Mouse (Mus musculus): ENCODE measurements at regions not wholly inside any gene's neighbourhood (a gene's known extent, or its start where the extent isn't known, plus 50 kb on each side); places are given as distances from the start of the nearest gene placed in this dataset.
"Not testable (repeated sequence)": the region's sequence is repeated elsewhere in the genome, so short reads cannot be mapped to it uniquely, and the experiment has no call there.

GRCm38 (mm10) chr12:29046009-29046408, 294.4 kb downstream of the Eipr1 start:
- Histone ChIP-seq H3K4me3 (ENCODE audit: insufficient read depth, low read length) (no peak overlapping the region), H3K4me1 (ENCODE audit: control insufficient read depth, insufficient read depth, low read length) (peaks cover 3% of the 10 kb centered on the region; the same call in 1 of the 2 replicates), H3K27ac (ENCODE audit: insufficient read depth, low read length) (no peak overlapping the region)
- TF ChIP-seq CTCF (IDR thresholded peaks at IDR 0.05; ENCODE audit: borderline replicate concordance, insufficient read depth, low read length): no peak
- TF ChIP-seq POLR2A (IDR thresholded peaks at IDR 0.05; ENCODE audit: low read depth, low read length): no peak

- not testable (repeated sequence) for H3K4me1 ChIP-seq (ENCODE audit: control insufficient read depth, insufficient read depth, low read length); H3K4me3 ChIP-seq (ENCODE audit: insufficient read depth, low read length)
- 0 out of 2 replicates have a peak overlapping the region, but pooled peaks have one; percentile 29 for H3K27ac ChIP-seq (ENCODE audit: insufficient read depth, low read length)
Measured at GRCm38 (mm10) chr12:29048596-29048995, 297.0 kb downstream of the Eipr1 start.

GRCm38 (mm10) chr12:29049105-29049511, 297.5 kb downstream of the Eipr1 start:
- Histone ChIP-seq H3K4me3 (ENCODE audit: insufficient read depth, low read length) (no peak overlapping the region), H3K27ac (ENCODE audit: insufficient read depth, low read length) (0 out of 2 replicates have a peak overlapping the region, but pooled peaks have one; percentile 29)
- no peak for TF ChIP-seq POLR2A (IDR thresholded peaks at IDR 0.05; ENCODE audit: low read depth, low read length)
- no peak for TF ChIP-seq CTCF (IDR thresholded peaks at IDR 0.05; ENCODE audit: borderline replicate concordance, insufficient read depth, low read length)

GRCm38 (mm10) chr12:29049801-29050200, 298.2 kb downstream of the Eipr1 start:
- Histone ChIP-seq H3K4me1 (ENCODE audit: control insufficient read depth, insufficient read depth, low read length) (peaks cover 3% of the 10 kb centered on the region; the same call in 1 of the 2 replicates), H3K27ac (ENCODE audit: insufficient read depth, low read length) (no peak overlapping the region), H3K4me3 (ENCODE audit: insufficient read depth, low read length) (no peak overlapping the region)
- TF ChIP-seq CTCF (IDR thresholded peaks at IDR 0.05; ENCODE audit: borderline replicate concordance, insufficient read depth, low read length): no peak
- no peak for TF ChIP-seq POLR2A (IDR thresholded peaks at IDR 0.05; ENCODE audit: low read depth, low read length)

More at GRCm38 (mm10) chr12:29049105-29049511, 297.5 kb downstream of the Eipr1 start:
- peaks cover 3% of the 10 kb centered on the region; the same call in 1 of the 2 replicates for H3K4me1 ChIP-seq (ENCODE audit: control insufficient read depth, insufficient read depth, low read length)

- TF ChIP-seq POLR2A (IDR thresholded peaks at IDR 0.05; ENCODE audit: low read depth, low read length) (no peak), CTCF (IDR thresholded peaks at IDR 0.05; ENCODE audit: borderline replicate concordance, insufficient read depth, low read length) (no peak)
- no peak overlapping the region for H3K4me3 ChIP-seq (ENCODE audit: insufficient read depth, low read length)
- H3K4me1 ChIP-seq (ENCODE audit: control insufficient read depth, insufficient read depth, low read length): peaks cover 3% of the 10 kb centered on the region; the same call in 1 of the 2 replicates
- no peak overlapping the region for H3K27ac ChIP-seq (ENCODE audit: insufficient read depth, low read length)
Measured at GRCm38 (mm10) chr12:29050516-29051251, 299.1 kb downstream of the Eipr1 start.

GRCm38 (mm10) chr12:29054367-29054766, 302.8 kb downstream of the Eipr1 start:
- no peak for TF ChIP-seq CTCF (IDR thresholded peaks at IDR 0.05; ENCODE audit: borderline replicate concordance, insufficient read depth, low read length)
- H3K4me3 ChIP-seq (ENCODE audit: insufficient read depth, low read length): no peak overlapping the region
- H3K4me1 ChIP-seq (ENCODE audit: control insufficient read depth, insufficient read depth, low read length): no peaks in the 10 kb centered on the region; the same call in none of the 2 replicates
- H3K27ac ChIP-seq (ENCODE audit: insufficient read depth, low read length): no peak overlapping the region

GRCm38 (mm10) chr12:29062025-29062637, 310.5 kb downstream of the Eipr1 start:
- TF ChIP-seq POLR2A (IDR thresholded peaks at IDR 0.05; ENCODE audit: low read depth, low read length) (no peak), CTCF (IDR thresholded peaks at IDR 0.05; ENCODE audit: borderline replicate concordance, insufficient read depth, low read length) (no peak)

GRCm38 (mm10) chr12:29062801-29063200, 311.2 kb downstream of the Eipr1 start:
- TF ChIP-seq CTCF (IDR thresholded peaks at IDR 0.05; ENCODE audit: borderline replicate concordance, insufficient read depth, low read length) (no peak), POLR2A (IDR thresholded peaks at IDR 0.05; ENCODE audit: low read depth, low read length) (no peak)
- H3K27ac ChIP-seq (ENCODE audit: insufficient read depth, low read length): no peak overlapping the region
- no peak overlapping the region for H3K4me3 ChIP-seq (ENCODE audit: insufficient read depth, low read length)
- no peaks in the 10 kb centered on the region; the same call in 1 of the 2 replicates for H3K4me1 ChIP-seq (ENCODE audit: control insufficient read depth, insufficient read depth, low read length)

More at GRCm38 (mm10) chr12:29062025-29062637, 310.5 kb downstream of the Eipr1 start:
- no peak overlapping the region for H3K4me3 ChIP-seq (ENCODE audit: insufficient read depth, low read length)
- H3K4me1 ChIP-seq (ENCODE audit: control insufficient read depth, insufficient read depth, low read length): no peaks in the 10 kb centered on the region; the same call in 1 of the 2 replicates
- no peak overlapping the region for H3K27ac ChIP-seq (ENCODE audit: insufficient read depth, low read length)

GRCm38 (mm10) chr12:29068180-29068579, 316.6 kb downstream of the Eipr1 start:
- no peak overlapping the region for H3K27ac ChIP-seq (ENCODE audit: insufficient read depth, low read length)
- TF ChIP-seq CTCF (IDR thresholded peaks at IDR 0.05; ENCODE audit: borderline replicate concordance, insufficient read depth, low read length): no peak
- TF ChIP-seq POLR2A (IDR thresholded peaks at IDR 0.05; ENCODE audit: low read depth, low read length): no peak

More at GRCm38 (mm10) chr12:29068180-29068579, 316.6 kb downstream of the Eipr1 start:
- H3K4me3 ChIP-seq (ENCODE audit: insufficient read depth, low read length): no peak overlapping the region
- no peaks in the 10 kb centered on the region for H3K4me1 ChIP-seq (ENCODE audit: control insufficient read depth, insufficient read depth, low read length)

Measured in embryonic fibroblast, embryonic 13.5 days (primary cell).